Mouse (Mus musculus) limb, embryonic 14.5 days (tissue): ENCODE data around the gene Rhox3e. TPM values are rescaled to one million over a fixed set of nuclear protein-coding genes. Genes with fewer than 3 reads are reported as not detected.
"Not testable (repeated sequence)": the region's sequence is repeated elsewhere in the genome, so short reads cannot be mapped to it uniquely, and the experiment has no call there.

Experiments used
- ATAC-seq: fragments of 200-750 bp; cut with Nextera tagmentation; 2 replicates; pipeline ENCODE4 v1.8.0; 2017; ENCODE audit warnings: low read depth, moderate number of reproducible peaks, moderate TSS enrichment; ENCODE audit not compliant: low FRiP score
- DNase-seq: peaks from one replicate; pipeline ENCODE4 v3.0.0-alpha.2; 2015; ENCODE audit warnings: low spot score
- H3K27ac ChIP-seq: fragments of 300-500 bp; sonication (generic); replicated peaks from 2 replicates; pipeline ENCODE4 v1.5.1; 2014; ENCODE audit warnings: low read depth, mild to moderate bottlenecking, low read length, moderate library complexity, mixed read lengths
- H3K27me3 ChIP-seq: fragments of 300-500 bp; sonication (generic); 2 replicates; pipeline ENCODE4 v1.6.1; 2014; ENCODE audit warnings: low read length, mixed read lengths; ENCODE audit not compliant: control insufficient read depth, insufficient read depth
- H3K36me3 ChIP-seq: fragments of 300-500 bp; sonication (generic); 2 replicates; pipeline ENCODE4 v1.6.1; 2014; ENCODE audit warnings: mild to moderate bottlenecking, low read length, moderate library complexity, mixed read lengths; ENCODE audit not compliant: control insufficient read depth, insufficient read depth
- H3K4me1 ChIP-seq: fragments of 300-500 bp; sonication (generic); 2 replicates; pipeline ENCODE4 v1.6.1; 2014; ENCODE audit warnings: antibody characterized with exemption, low read length, mixed read lengths; ENCODE audit not compliant: control insufficient read depth, insufficient read depth
- H3K4me2 ChIP-seq: fragments of 300-500 bp; sonication (generic); replicated peaks from 2 replicates; pipeline ENCODE4 v1.6.1; 2014; ENCODE audit warnings: low read depth, mild to moderate bottlenecking, low read length, moderate library complexity; ENCODE audit not compliant: severe bottlenecking
- H3K4me3 ChIP-seq: fragments of 300-500 bp; sonication (generic); replicated peaks from 2 replicates; pipeline ENCODE4 v1.5.1; 2014; ENCODE audit warnings: low read length
- H3K9ac ChIP-seq: fragments of 300-500 bp; sonication (generic); 2 replicates; pipeline ENCODE4 v1.6.1; 2014; ENCODE audit warnings: mild to moderate bottlenecking, low read depth, low read length, moderate library complexity; ENCODE audit not compliant: severe bottlenecking
- H3K9me3 ChIP-seq: fragments of 300-500 bp; sonication (generic); 2 replicates; pipeline ENCODE4 v1.6.1; 2016; ENCODE audit warnings: low read length; ENCODE audit not compliant: control insufficient read depth
- WGBS: fragments of 180-500 bp; shearing (Covaris S2); extraction: QIAGEN DNeasy Blood & Tissue Kit; methylation state at CpG from one replicate; pipeline ENCODE4 v1.1.7; 2014; 5-methylcytosine and 5-hydroxymethylcytosine counted together
- polyA plus RNA-seq, 2 experiments: library from polyadenylated mRNA; depleted of rRNA in 1 of 2; stranded (reverse) in 1 of 2; unstranded in 1 of 2; fragments of >200 nt; fragmentation: Nextera tagmentation in 1 of 2; extraction: Ambion mirVana in 1 of 2; gene quantifications; 2 replicates each; pipeline versions ENCODE4 v1.2.1 to v1.2.3; 2012 to 2014

Rhox3e gene
- polyA plus RNA-seq (2012; rRNA removed) (not detected in 2 replicates), polyA plus RNA-seq (2014; fragmentation: Nextera tagmentation; extraction: Ambion mirVana) (not detected in 2 replicates)

DNA sequence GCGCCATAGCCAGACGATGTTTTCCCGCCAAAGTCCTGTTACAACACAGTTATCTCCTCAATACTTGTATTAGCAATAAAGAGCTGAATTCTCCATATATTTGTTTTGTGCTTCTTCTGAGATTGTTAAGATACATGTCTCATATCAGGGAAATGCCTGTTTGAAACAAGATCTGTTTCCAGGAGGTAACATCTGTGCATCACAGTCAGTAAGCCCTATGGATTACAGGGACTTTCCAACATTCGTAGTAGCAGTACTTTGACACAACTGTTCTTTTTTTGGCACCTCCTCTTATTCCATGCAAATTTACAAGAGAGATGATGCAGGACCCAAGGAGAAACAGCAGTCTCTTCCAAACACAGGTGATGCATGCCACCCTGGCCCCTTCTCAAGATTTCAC, at the start of gene Rhox3e:
Gene Rhox3e (plus strand): TSS at position 301 of the 400 bp plus-strand sequence.
- not testable (repeated sequence) for H3K4me2 ChIP-seq, H3K9ac ChIP-seq, H3K36me3 ChIP-seq, ATAC-seq, H3K9me3 ChIP-seq, H3K4me3 ChIP-seq, H3K27me3 ChIP-seq, H3K27ac ChIP-seq, DNase-seq, H3K4me1 ChIP-seq
- no CpG with 5 or more reads among the region's 4 CpGs for WGBS

DNA sequence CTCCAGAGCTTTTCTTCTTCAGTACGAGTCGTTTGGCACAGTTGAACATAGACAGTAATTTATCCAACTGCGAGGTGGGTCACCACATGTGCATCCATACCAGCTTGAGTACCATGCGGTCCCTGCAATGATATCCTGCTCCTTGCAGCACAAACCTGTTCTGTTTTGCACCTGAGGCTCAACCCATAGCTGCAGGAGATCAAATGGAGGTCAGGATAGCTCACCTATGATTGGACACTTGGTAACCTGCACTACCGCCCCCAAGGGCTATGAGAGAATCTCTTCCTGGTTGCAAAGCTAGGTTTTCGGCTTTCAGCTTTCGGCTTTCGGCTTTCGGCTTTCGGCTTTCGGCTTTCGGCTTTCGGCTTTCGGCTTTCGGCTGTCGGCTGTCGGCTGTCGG, 27.8 kb upstream of the Rhox3e start, which contains the start of gene Rhox4d:
Gene Rhox4d (plus strand): TSS at position 301 of the 400 bp plus-strand sequence.
- not testable (repeated sequence) for ATAC-seq, H3K4me2 ChIP-seq, DNase-seq, H3K9me3 ChIP-seq, H3K27ac ChIP-seq, H3K9ac ChIP-seq, H3K4me1 ChIP-seq, H3K4me3 ChIP-seq, H3K27me3 ChIP-seq, H3K36me3 ChIP-seq
- whole genome bisulfite sequencing: 96% methylated on average over 9 of the region's 18 CpGs

DNA sequence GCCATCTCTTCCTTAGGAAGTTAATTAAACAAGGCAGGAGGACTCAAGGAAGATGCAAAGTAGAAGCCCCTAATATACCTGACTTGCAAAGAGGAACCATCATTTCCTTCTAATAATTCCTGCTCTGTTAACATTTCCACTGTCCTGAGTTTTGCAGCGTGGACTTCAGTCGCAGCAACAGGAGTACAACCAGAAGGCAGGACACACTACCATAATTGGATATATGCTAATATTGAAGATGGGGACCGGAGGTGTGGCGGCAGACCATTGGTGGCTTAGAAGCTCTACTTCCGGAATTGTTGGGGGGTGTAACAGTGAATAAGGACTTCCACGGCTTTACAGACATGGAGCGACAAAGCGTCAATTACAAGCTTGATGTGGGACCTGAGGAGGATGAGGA, 11.7 kb upstream of the Rhox3e start, which contains the start of gene Rhox2e:
Gene Rhox2e (plus strand): TSS at position 301 of the 400 bp plus-strand sequence.
- H3K4me1 ChIP-seq, H3K4me2 ChIP-seq, H3K9me3 ChIP-seq, H3K9ac ChIP-seq, H3K27ac ChIP-seq, H3K36me3 ChIP-seq, DNase-seq, ATAC-seq, H3K27me3 ChIP-seq, H3K4me3 ChIP-seq: not testable (repeated sequence)
- WGBS: 93% methylated on average over 2 of the region's 8 CpGs

DNA sequence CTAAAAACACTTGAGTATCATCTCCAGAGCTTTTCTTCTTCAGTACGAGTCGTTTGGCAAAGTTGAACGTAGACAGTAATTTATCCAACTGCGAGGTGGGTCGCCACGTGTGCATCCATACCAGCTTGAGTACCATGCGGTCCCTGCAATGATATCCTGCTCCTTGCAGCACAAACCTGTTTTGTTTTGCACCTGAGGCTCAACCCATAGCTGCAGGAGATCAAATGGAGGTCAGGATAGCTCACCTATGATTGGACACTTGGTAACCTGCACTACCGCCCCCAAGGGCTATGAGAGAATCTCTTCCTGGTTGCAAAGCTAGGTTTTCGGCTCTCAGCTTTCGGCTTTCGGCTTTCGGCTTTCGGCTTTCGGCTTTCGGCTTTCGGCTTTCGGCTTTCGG, 15.3 kb downstream of the Rhox3e start, which contains the start of gene Rhox4e:
Gene Rhox4e (plus strand): TSS at position 301 of the 400 bp plus-strand sequence.
- not testable (repeated sequence) for ATAC-seq, H3K4me2 ChIP-seq, H3K27ac ChIP-seq, H3K9ac ChIP-seq, H3K9me3 ChIP-seq, H3K36me3 ChIP-seq, H3K27me3 ChIP-seq, DNase-seq, H3K4me3 ChIP-seq, H3K4me1 ChIP-seq
- WGBS: 98% methylated on average over 10 of the region's 18 CpGs

DNA sequence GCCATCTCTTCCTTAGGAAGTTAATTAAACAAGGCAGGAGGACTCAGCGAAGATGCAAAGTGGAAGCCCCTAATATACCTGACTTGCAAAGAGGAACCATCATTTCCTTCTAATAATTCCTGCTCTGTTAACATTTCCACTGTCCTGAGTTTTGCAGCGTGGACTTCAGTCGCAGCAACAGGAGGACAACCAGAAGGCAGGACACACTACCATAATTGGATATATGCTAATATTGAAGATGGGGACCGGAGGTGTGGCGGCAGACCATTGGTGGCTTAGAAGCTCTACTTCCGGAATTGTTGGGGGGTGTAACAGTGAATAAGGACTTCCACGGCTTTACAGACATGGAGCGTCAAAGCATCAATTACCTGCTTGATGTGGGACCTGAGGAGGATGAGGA, 29.3 kb downstream of the Rhox3e start, which contains the start of gene Rhox2f:
Gene Rhox2f (plus strand): TSS at position 301 of the 400 bp plus-strand sequence.
- not testable (repeated sequence) for H3K27me3 ChIP-seq, DNase-seq, H3K4me3 ChIP-seq, H3K4me1 ChIP-seq, H3K4me2 ChIP-seq, H3K36me3 ChIP-seq, H3K27ac ChIP-seq, ATAC-seq, H3K9me3 ChIP-seq, H3K9ac ChIP-seq
- 94% methylated on average over 6 of the region's 8 CpGs for whole genome bisulfite sequencing

DNA sequence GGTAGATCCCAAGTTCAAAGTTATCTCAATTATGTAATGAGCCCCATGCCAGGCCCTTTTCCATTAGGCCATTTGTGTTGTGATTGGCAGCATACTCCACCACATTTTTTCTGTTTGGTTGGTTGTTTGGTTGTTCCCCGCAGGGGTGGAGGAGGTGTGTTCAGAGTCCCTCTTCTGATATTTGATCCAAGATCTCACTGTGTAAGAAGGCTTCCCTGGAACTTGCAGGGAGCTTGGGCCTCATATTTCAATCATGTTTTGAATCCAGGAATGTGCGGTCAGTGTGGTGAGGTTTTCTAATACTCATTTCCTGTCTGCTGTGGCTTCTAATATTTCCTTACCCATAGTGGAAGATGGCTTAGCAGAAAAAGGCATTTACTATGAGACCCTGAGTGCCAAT, 30.8 kb downstream of the Rhox3e start:
- WGBS: 31% methylated on average over 2 of the region's 2 CpGs
- not testable (repeated sequence) for H3K36me3 ChIP-seq, DNase-seq, H3K4me2 ChIP-seq, H3K27ac ChIP-seq, H3K9me3 ChIP-seq, H3K4me1 ChIP-seq, H3K4me3 ChIP-seq, ATAC-seq, H3K27me3 ChIP-seq, H3K9ac ChIP-seq

DNA sequence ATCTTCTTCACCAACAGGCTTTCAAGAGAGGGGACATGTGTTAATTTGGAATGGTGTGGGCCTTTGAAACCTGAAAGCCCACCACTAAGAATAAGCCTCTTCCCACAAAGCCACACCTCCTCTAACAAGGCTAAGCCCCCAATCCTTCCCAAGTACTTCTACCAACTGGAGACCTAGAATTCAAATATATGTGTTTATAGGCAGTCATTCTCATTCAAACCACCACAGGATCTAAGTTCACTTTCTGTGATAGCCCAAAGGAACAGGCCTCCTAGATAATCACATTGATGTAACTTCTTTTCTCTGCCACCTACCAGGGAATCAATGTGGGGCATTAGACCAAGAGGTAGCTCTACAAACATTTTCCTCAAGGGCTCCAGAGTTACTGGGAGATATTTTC, 38.9 kb downstream of the Rhox3e start, which contains the start of gene Rhox3f:
Gene Rhox3f (plus strand): TSS at position 301 of the 400 bp plus-strand sequence.
- not testable (repeated sequence) for H3K4me2 ChIP-seq, ATAC-seq, H3K36me3 ChIP-seq, H3K9ac ChIP-seq, DNase-seq, H3K9me3 ChIP-seq, H3K27me3 ChIP-seq, H3K4me1 ChIP-seq, H3K4me3 ChIP-seq, H3K27ac ChIP-seq
